Mouse (Mus musculus) spleen, postnatal 0 days (tissue): Measurements from ENCODE around the gene Ypel3. TPM values are rescaled to one million over a fixed set of nuclear protein-coding genes. Genes with fewer than 3 reads are reported as not detected.

Experiments
- polyA plus RNA-seq: library from polyadenylated mRNA; unstranded; fragments of >200 nt; fragmentation: Nextera tagmentation; extraction: Ambion mirVana; gene quantifications from 2 replicates; pipeline ENCODE4 v1.2.1, GENCODE M21; 2015

Ypel3 gene
- 155 and 172 TPM in 2 replicates for polyA plus RNA-seq

DNA sequence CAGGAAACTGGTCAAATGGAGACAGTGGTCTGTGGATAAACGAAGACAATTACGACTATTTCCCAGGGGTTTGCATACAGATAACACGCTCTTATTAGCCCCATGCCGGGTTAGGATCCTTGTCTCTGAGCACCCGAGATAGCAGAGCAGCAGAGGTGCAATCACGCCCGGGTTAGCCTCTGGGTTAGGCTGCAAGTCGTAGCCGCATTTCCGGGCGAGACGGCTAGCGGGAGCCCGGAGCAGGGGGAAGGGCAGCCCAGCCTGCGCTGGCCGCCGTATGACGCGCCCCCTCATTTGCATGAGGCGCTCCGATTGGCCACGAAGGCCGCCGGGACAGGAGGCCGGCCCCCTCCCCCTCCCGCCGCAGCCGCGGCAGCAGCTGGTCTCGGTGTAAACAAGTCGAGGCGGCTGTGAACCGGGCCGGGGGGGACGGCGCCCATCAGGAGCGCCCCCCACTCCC is at the start of gene Ypel3:
Ypel3 (plus strand) TSS at position 358 of the 460 bp plus-strand sequence.

DNA sequence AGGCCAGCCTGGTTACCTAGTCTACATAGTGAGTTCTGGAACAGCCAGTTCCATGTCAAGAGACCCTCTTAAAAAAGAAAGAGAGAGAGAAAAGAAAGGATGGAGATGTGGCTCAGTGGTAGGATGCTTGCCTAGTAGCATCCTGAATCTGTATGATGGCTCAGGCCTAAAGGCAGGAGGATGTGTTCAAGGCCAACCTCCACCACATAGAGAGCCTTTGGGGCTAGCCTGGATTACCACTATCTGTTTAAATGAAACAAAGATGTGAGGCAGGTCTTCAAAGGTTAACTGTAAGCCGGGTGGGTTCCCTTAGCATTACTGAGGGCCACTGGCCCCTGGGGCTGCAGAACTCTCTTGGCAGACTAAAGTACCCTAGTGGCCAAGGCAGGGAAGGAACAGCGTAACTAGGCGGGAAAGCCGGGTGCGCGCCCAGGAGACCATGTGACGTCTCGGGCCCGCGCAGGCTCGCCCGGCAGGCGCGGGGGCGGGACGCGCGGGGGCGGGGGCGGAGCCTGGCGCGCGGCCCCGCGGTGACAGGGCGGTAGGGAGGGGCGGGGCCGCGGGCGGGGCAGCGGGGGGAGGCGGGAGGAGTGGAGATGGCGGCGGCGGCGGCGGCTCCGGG is 17.6 kb upstream of the Ypel3 start, which contains the start of gene Mapk3:
Mapk3 (plus strand) TSS at position 552 of the 622 bp plus-strand sequence.

GRCm38 (mm10) chr7:126766201-126766600 is 10.6 kb upstream of the Ypel3 start, which contains the start of gene Gdpd3:
Gene Gdpd3 (plus strand): TSS chr7:126766334.

GRCm38 (mm10) chr7:126780971-126781635 is 4.3 kb downstream of the Ypel3 start, which contains the start of gene Tbx6:
Gene Tbx6 (plus strand): TSS chr7:126781483.

DNA sequence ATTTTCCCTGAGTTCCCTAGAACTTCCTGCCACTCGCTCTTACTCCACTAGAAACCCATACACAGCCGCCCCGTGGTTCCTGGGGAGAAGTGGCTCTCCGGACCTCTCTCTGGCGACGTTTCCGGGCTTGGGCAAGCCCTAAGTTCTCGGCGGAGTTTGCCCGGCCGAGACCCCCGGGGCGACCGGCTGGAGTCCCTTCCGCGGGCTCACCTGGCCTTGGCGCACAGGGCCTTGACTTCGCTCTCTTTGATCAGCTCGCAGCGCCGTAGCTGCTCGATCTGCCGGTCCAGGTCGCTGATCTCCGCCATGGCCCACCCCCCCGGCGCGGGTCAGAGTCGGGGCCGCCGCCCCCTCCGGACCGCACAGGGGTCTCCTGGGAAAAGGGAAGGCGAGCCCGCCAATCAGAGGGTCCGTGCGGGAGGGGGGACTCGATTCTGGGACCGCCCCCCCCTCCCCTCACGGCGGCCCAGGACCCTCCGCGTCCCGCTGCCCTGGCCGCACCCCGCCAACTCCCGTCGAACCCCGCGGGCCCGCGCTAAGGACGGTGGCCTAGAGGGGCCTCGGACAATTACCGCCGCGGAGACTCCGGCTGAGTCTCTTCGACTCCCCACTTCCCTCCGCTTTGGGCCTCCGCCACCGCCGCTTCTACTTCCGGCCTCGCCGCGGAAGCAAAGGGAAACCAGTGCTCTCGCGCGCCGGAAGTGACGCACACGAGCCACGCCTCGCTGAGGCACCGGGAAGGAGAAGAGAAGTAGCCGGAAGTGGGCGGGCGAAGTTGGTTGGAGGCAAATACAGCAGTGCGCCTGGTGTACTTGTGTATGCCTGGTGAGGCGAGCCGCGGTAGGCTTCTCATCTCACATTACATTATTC is 15.3 kb downstream of the Ypel3 start, which contains the start of gene Ppp4c:
Ppp4c (minus strand) TSS at position 646 of the 870 bp plus-strand sequence.

GRCm38 (mm10) chr7:126797411-126798126 is 20.8 kb downstream of the Ypel3 start, which contains the start of gene Fam57b:
Gene Fam57b (plus strand): TSS chr7:126797668.

Other genes with a start within 250 kb of the Ypel3 start
- 127 and 128 TPM in 2 replicates for gene Eif3c, start 210.5 kb upstream of the Ypel3 start, polyA plus RNA-seq
- gene Apobr, start 192.0 kb upstream of the Ypel3 start, polyA plus RNA-seq, result 8.2 and 8.4 TPM in 2 replicates
- gene Cln3, start 191.1 kb upstream of the Ypel3 start, polyA plus RNA-seq, result 23.1 and 32.8 TPM in 2 replicates
- 0.52 and 0.55 TPM in 2 replicates for gene Il27, start 182.0 kb upstream of the Ypel3 start, polyA plus RNA-seq
- gene Nupr1, start 146.1 kb upstream of the Ypel3 start, polyA plus RNA-seq, result 14.0 and 15.6 TPM in 2 replicates
- 32.5 and 37.4 TPM in 2 replicates for gene Sgf29, start 127.6 kb upstream of the Ypel3 start, polyA plus RNA-seq
- gene Sult1a1, start 100.5 kb upstream of the Ypel3 start, polyA plus RNA-seq, result 10.9 and 15.1 TPM in 2 replicates
- gene Bola2, start 81.6 kb upstream of the Ypel3 start, polyA plus RNA-seq, result 142 and 152 TPM in 2 replicates
- gene Slx1b, start 81.2 kb upstream of the Ypel3 start, polyA plus RNA-seq, result 3.1 and 4.5 TPM in 2 replicates
- 226 and 316 TPM in 2 replicates for gene Coro1a, start 69.2 kb upstream of the Ypel3 start, polyA plus RNA-seq
- gene Mapk3, start 17.4 kb upstream of the Ypel3 start, polyA plus RNA-seq, result 46.8 and 62.2 TPM in 2 replicates
- 4.7 and 6.9 TPM in 2 replicates for gene Gdpd3, start 10.6 kb upstream of the Ypel3 start, polyA plus RNA-seq
- 0.81 and 1.0 TPM in 2 replicates for gene Tbx6, start 4.5 kb downstream of the Ypel3 start, polyA plus RNA-seq
- 134 and 141 TPM in 2 replicates for gene Ppp4c, start 15.5 kb downstream of the Ypel3 start, polyA plus RNA-seq
- 0.16 TPM in 1 of 2 replicates, not detected in the other for gene Fam57b, start 20.7 kb downstream of the Ypel3 start, polyA plus RNA-seq
- gene 4930451I11Rik, start 54.7 kb downstream of the Ypel3 start, polyA plus RNA-seq, result not detected in 2 replicates
- not detected in 2 replicates for gene Doc2a, start 70.5 kb downstream of the Ypel3 start, polyA plus RNA-seq
- gene Hirip3, start 85.0 kb downstream of the Ypel3 start, polyA plus RNA-seq, result 22.2 and 23.3 TPM in 2 replicates
- 54.5 and 56.4 TPM in 2 replicates for gene Ino80e, start 85.4 kb downstream of the Ypel3 start, polyA plus RNA-seq
- gene Taok2, start 107.7 kb downstream of the Ypel3 start, polyA plus RNA-seq, result 16.8 and 21.7 TPM in 2 replicates
- 27.2 and 31.4 TPM in 2 replicates for gene Tmem219, start 146.0 kb downstream of the Ypel3 start, polyA plus RNA-seq
- 9.0 and 9.3 TPM in 2 replicates for gene Kctd13, start 151.9 kb downstream of the Ypel3 start, polyA plus RNA-seq
- 0.12 TPM in 1 of 2 replicates, not detected in the other for gene Asphd1, start 172.6 kb downstream of the Ypel3 start, polyA plus RNA-seq
- gene Sez6l2, start 173.6 kb downstream of the Ypel3 start, polyA plus RNA-seq, result 0.34 and 0.40 TPM in 2 replicates
- gene Cdipt, start 199.0 kb downstream of the Ypel3 start, polyA plus RNA-seq, result 56.1 and 61.1 TPM in 2 replicates
- 1.4 and 2.3 TPM in 2 replicates for gene Cdiptos, start 199.1 kb downstream of the Ypel3 start, polyA plus RNA-seq
- 13.4 and 15.9 TPM in 2 replicates for gene Mvp, start 237.7 kb downstream of the Ypel3 start, polyA plus RNA-seq
- gene Pagr1b, start 239.5 kb downstream of the Ypel3 start, polyA plus RNA-seq, result not detected in 2 replicates
- 32.5 and 43.1 TPM in 2 replicates for gene Pagr1a, start 240.4 kb downstream of the Ypel3 start, polyA plus RNA-seq
- gene Gm42742, start 244.1 kb downstream of the Ypel3 start, polyA plus RNA-seq, result 3.7 and 10.6 TPM in 2 replicates
- 0.55 and 0.86 TPM in 2 replicates for gene Prrt2, start 244.3 kb downstream of the Ypel3 start, polyA plus RNA-seq